ENCODE assay signal across 17 mouse cellular contexts in the genomic region with DNA sequence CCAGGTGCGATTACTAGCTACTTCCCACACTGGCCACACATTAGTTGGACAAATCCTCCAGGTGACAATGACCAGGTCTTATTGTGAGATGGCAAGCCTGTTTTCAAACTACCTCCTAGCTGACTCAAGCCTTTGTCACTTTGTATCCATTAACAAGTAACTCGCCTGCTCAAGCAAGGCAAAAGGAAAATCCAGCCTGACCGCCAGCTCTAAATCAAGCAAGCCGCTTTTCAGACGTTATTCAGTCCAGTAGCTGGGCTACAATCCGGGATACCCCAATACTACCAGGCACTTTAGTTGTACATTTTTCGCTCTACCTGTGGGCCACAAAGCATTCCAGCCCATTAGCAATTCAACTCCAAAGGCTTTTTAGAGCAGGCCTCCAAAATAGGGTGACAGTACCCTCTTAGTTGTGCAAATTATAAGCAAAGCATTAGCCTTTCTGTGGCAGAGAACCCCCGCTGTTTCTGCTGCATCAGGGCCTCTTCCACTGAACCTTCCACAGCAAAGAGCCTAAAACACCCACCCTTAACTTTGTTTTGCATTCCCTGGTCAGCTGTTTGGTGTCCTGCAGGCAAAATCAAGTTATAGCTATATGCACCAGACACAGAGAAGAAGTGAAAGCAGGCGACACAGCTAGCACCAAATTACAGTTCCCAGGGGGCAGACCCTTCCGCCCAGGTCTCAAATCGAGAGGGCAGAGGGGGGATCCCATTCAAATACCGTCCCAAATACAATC. TPM values are rescaled to one million over a fixed set of nuclear protein-coding genes. Genes with fewer than 3 reads are reported as not detected.
DNase-seq lines count a peak whose midpoint lies in the region; ATAC-seq and TF ChIP-seq lines count a peak whose summit lies in the region.
"Had no signal": no experiment of that assay in that cellular context is flagged by ENCODE, and none has a peak within 500 bp of the region (broad histone marks: within the 10 kb centered on the region; RNA-seq: fewer than 3 reads in every experiment).

No protein-coding gene starts in this region.

- H3K9me3 ChIP-seq in stomach, embryonic 15.5 days: no peaks in the 10 kb centered on the region
- H3K9me3 ChIP-seq in stomach, postnatal 0 days (ENCODE audit: control insufficient read depth, low read length): no peaks in the 10 kb centered on the region
- H3K9me3 ChIP-seq: embryonic facial prominence, embryonic 13.5 days; forebrain, embryonic 15.5 days; hindbrain, embryonic 15.5 days; midbrain, embryonic 10.5 days had no signal

- TF ChIP-seq EP300 in stomach, postnatal 0 days (optimal IDR thresholded peaks at IDR 0.05): no peak

- H3K27me3 ChIP-seq in stomach, embryonic 15.5 days (replicated peaks): no peaks in the 10 kb centered on the region
- H3K27me3 ChIP-seq in stomach, postnatal 0 days (ENCODE audit: control insufficient read depth, insufficient read depth, low read length): no peaks in the 10 kb centered on the region
- H3K27me3 ChIP-seq in splenic B cell, adult 2 months (ENCODE audit: control insufficient read depth, insufficient read depth, low read length, poor library complexity, severe bottlenecking): no peaks in the 10 kb centered on the region
- H3K27me3 ChIP-seq: embryonic facial prominence, embryonic 13.5 days; forebrain, embryonic 15.5 days; hindbrain, embryonic 15.5 days had no signal

- no peaks in the 10 kb centered on the region for H3K4me1 ChIP-seq in stomach, embryonic 15.5 days
- H3K4me1 ChIP-seq in stomach, postnatal 0 days (replicated peaks; ENCODE audit: control insufficient read depth, insufficient read depth): no peaks in the 10 kb centered on the region
- no peaks in the 10 kb centered on the region for H3K4me1 ChIP-seq in bone marrow, adult 2 months (ENCODE audit: control insufficient read depth, insufficient read depth, low read length)

- H3K9ac ChIP-seq in stomach, embryonic 15.5 days: no peak overlapping the region
- no peak overlapping the region for H3K9ac ChIP-seq in stomach, postnatal 0 days (ENCODE audit: low read length)
- H3K9ac ChIP-seq: embryonic facial prominence, embryonic 13.5 days; forebrain, embryonic 15.5 days; hindbrain, embryonic 15.5 days had no signal

- H3K36me3 ChIP-seq in stomach, embryonic 15.5 days: no peaks in the 10 kb centered on the region
- H3K36me3 ChIP-seq in stomach, postnatal 0 days (ENCODE audit: control insufficient read depth, insufficient read depth, low read length): no peaks in the 10 kb centered on the region
- H3K36me3 ChIP-seq in splenic B cell, adult 2 months (ENCODE audit: control insufficient read depth, insufficient read depth, low read length, poor library complexity, severe bottlenecking): peaks cover 6% of the 10 kb centered on the region
- H3K36me3 ChIP-seq: embryonic facial prominence, embryonic 13.5 days; forebrain, embryonic 15.5 days; hindbrain, embryonic 15.5 days; midbrain, embryonic 10.5 days had no signal

- no peak overlapping the region for H3K4me2 ChIP-seq in stomach, embryonic 15.5 days
- no peak overlapping the region for H3K4me2 ChIP-seq in stomach, postnatal 0 days (replicated peaks; ENCODE audit: low read depth)

- no peak for TF ChIP-seq POLR2A in bone marrow, adult 2 months (IDR thresholded peaks at IDR 0.05; ENCODE audit: borderline replicate concordance, control insufficient read depth, low read depth, low read length)

- TF ChIP-seq CTCF in stomach, postnatal 0 days (IDR thresholded peaks at IDR 0.05; ENCODE audit: low read depth): no peak
- no peak for TF ChIP-seq CTCF in bone marrow, adult 2 months (IDR thresholded peaks at IDR 0.05; ENCODE audit: control insufficient read depth, insufficient read depth, low read length)
- no peak for TF ChIP-seq CTCF in left cerebral cortex, adult 2 months (IDR thresholded peaks at IDR 0.05)

- WGBS in stomach, embryonic 15.5 days: 77% methylated on average over 12 of the region's 12 CpGs
- WGBS in stomach, postnatal 0 days: 78% methylated on average over 12 of the region's 12 CpGs
- 69% methylated on average over 12 of the region's 12 CpGs for WGBS in bone marrow, adult 2 months

- intact Hi-C loops in left cerebral cortex, adult 2 months (cut with DNase I): no loop called here
- intact Hi-C loops in heart, postnatal 14 days (cut with DNase I): no loop called here

- no peak overlapping the region for H3K27ac ChIP-seq in stomach, embryonic 15.5 days
- no peak overlapping the region for H3K27ac ChIP-seq in stomach, postnatal 0 days (replicated peaks)
- peak overlapping the region; percentile 70; the same call in 1 of the 2 replicates for H3K27ac ChIP-seq in bone marrow, adult 2 months (ENCODE audit: control insufficient read depth, insufficient read depth, low read depth, low read length, poor library complexity)
- H3K27ac ChIP-seq in left cerebral cortex, adult 2 months: no peak overlapping the region
- H3K27ac ChIP-seq: embryonic facial prominence, embryonic 13.5 days; forebrain, embryonic 15.5 days; hindbrain, embryonic 15.5 days; midbrain, embryonic 10.5 days had no signal

- peak; percentile 30 for DNase-seq in kidney, postnatal 14 days
- no peak for DNase-seq in kidney, adult 11 months
- no peak for DNase-seq in stomach, postnatal 0 days (ENCODE audit: low spot score)
- DNase-seq in splenic B cell, adult 2 months (ENCODE audit: low read depth, low spot score): peak; percentile 75
- no peak for DNase-seq in left cerebral cortex, adult 2 months (ENCODE audit: extremely low spot score in 1 of 2, low spot score in 2 of 2)
- no peak for DNase-seq in heart, postnatal 14 days
- DNase-seq: cerebellum, postnatal 25 days; gastrocnemius, postnatal 10 days; lung, adult 2 months; thymus, adult 2 months had no signal

- peak overlapping the region; percentile 8; the same call in 1 of the 2 replicates for H3K4me3 ChIP-seq in stomach, embryonic 15.5 days (replicated peaks)
- no peak overlapping the region for H3K4me3 ChIP-seq in stomach, postnatal 0 days (ENCODE audit: low read depth, low read length)
- H3K4me3 ChIP-seq in bone marrow, adult 2 months (replicated peaks; ENCODE audit: control insufficient read depth, low read depth, low read length): peak overlapping the region; percentile 60
- H3K4me3 ChIP-seq in left cerebral cortex, adult 2 months: no peak overlapping the region
- H3K4me3 ChIP-seq: embryonic facial prominence, embryonic 13.5 days; forebrain, embryonic 15.5 days had no signal

- no peak for ATAC-seq in stomach, embryonic 15.5 days (ENCODE audit: insufficient read depth, low FRiP score, low read depth)
- ATAC-seq in stomach, postnatal 0 days (ENCODE audit: low FRiP score, low TSS enrichment): no peak
- ATAC-seq: forebrain, embryonic 15.5 days had no signal

RNA-seq across cellular contexts. Expression of a gene that starts 1.8 kb away (rescaled TPM):
- 42.7 and 44.6 TPM in 2 replicates for polyA plus RNA-seq in stomach, embryonic 15.5 days (2015; fragmentation: Nextera tagmentation; extraction: Ambion mirVana)
- polyA plus RNA-seq in stomach, postnatal 0 days (2015; fragmentation: Nextera tagmentation; extraction: Ambion mirVana): 27.0 and 28.7 TPM in 2 replicates
- polyA plus RNA-seq in bone marrow, adult 2 months (2011; ENCODE audit: insufficient read depth, insufficient read length, low replicate concordance, missing spikeins): 16.7 and 35.7 TPM in 2 replicates
- 100 to 1,000 TPM; 102 to 103 TPM for total RNA-seq in left cerebral cortex, adult 2 months (2021)
- 10 to 100 TPM; 22.9 to 24.4 TPM for total RNA-seq in heart, postnatal 14 days (2021)

RNA-seq across cellular contexts. Expression of a gene that starts 44.5 kb away (rescaled TPM):
- 7.2 and 7.9 TPM in 2 replicates for polyA plus RNA-seq in stomach, embryonic 15.5 days (2015; fragmentation: Nextera tagmentation; extraction: Ambion mirVana)
- 3.3 and 3.5 TPM in 2 replicates for polyA plus RNA-seq in stomach, postnatal 0 days (2015; fragmentation: Nextera tagmentation; extraction: Ambion mirVana)
- 0.54 and 6.5 TPM in 2 replicates for polyA plus RNA-seq in bone marrow, adult 2 months (2011; ENCODE audit: insufficient read depth, insufficient read length, low replicate concordance, missing spikeins)
- 100 to 1,000 TPM; 653 to 683 TPM for total RNA-seq in left cerebral cortex, adult 2 months (2021)
- total RNA-seq in heart, postnatal 14 days (2021): 10 to 100 TPM; 11.2 to 11.3 TPM
- total RNA-seq: MEL had no signal

RNA-seq across cellular contexts. Expression of a gene that starts 58.6 kb away (rescaled TPM):
- polyA plus RNA-seq in stomach, embryonic 15.5 days (2015; fragmentation: Nextera tagmentation; extraction: Ambion mirVana): 27.8 and 29.4 TPM in 2 replicates
- 12.7 and 13.1 TPM in 2 replicates for polyA plus RNA-seq in stomach, postnatal 0 days (2015; fragmentation: Nextera tagmentation; extraction: Ambion mirVana)
- 9.1 and 15.5 TPM in 2 replicates for polyA plus RNA-seq in bone marrow, adult 2 months (2011; ENCODE audit: insufficient read depth, insufficient read length, low replicate concordance, missing spikeins)
- total RNA-seq in left cerebral cortex, adult 2 months (2021): 10 to 100 TPM; 26.9 to 28.3 TPM
- 10 to 100 TPM; 45.4 TPM for total RNA-seq in heart, postnatal 14 days (2021)

RNA-seq across cellular contexts. Expression of a gene that starts 58.6 kb away (rescaled TPM):
- 56.3 and 59.9 TPM in 2 replicates for polyA plus RNA-seq in stomach, embryonic 15.5 days (2015; fragmentation: Nextera tagmentation; extraction: Ambion mirVana)
- 51.3 and 52.9 TPM in 2 replicates for polyA plus RNA-seq in stomach, postnatal 0 days (2015; fragmentation: Nextera tagmentation; extraction: Ambion mirVana)
- 76.1 and 142 TPM in 2 replicates for polyA plus RNA-seq in bone marrow, adult 2 months (2011; ENCODE audit: insufficient read depth, insufficient read length, low replicate concordance, missing spikeins)
- total RNA-seq in left cerebral cortex, adult 2 months (2021): 10 to 100 TPM; 36.8 to 37.1 TPM
- 10 to 100 TPM; 49.9 to 50.5 TPM for total RNA-seq in heart, postnatal 14 days (2021)

Comparison
In these comparisons a context has a peak if more than half of its experiments do, and no peak if none do; other contexts are left out.
1. DNase-seq: peak in kidney, postnatal 14 days (single experiment) and splenic B cell, adult 2 months (single experiment); none in kidney, adult 11 months (single experiment), stomach, postnatal 0 days (single experiment), left cerebral cortex, adult 2 months (0 of 2) and heart, postnatal 14 days (0 of 2).
2. H3K4me3 ChIP-seq: peak in stomach, embryonic 15.5 days (single experiment) and bone marrow, adult 2 months (single experiment); none in stomach, postnatal 0 days (single experiment) and left cerebral cortex, adult 2 months (single experiment).